Mouse (Mus musculus): ENCODE measurements around the gene Grin2a. TPM values are rescaled to one million over a fixed set of nuclear protein-coding genes. Genes with fewer than 3 reads are reported as not detected.

Grin2a gene
- polyA plus RNA-seq, 1 experiment: not detected

DNA sequence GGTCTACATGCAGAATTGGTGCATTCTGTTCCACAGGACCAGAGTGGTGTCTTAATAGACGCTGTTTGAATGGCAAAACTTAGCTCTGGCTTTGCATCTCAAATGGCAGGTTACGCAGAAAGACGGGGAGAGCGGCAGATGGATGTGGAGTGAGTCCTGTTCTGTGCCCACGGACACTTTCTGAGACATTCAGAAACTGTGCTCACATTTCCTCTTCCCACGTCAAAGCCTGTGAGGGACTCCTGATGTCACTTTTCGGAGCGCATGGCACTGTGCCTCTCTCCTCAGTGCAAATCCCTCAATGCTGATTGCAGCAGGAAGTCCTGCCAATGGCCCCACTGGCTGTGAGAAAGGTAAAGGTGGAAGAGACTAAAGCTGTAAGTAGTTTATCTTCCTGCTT, 194.0 kb downstream of the Grin2a start:
- Histone ChIP-seq H3K4me3 (ENCODE audit: insufficient read depth, low read depth, low read length) (no peak overlapping the region), H3K4me1 (ENCODE audit: control insufficient read depth, insufficient read depth, low read length) (peaks cover 4% of the 10 kb centered on the region), H3K27ac (ENCODE audit: insufficient read depth, low read depth, low read length) (no peak overlapping the region)
- no peak for TF ChIP-seq POLR2A (IDR thresholded peaks at IDR 0.05; ENCODE audit: insufficient read depth, low read depth, low read length)
- TF ChIP-seq CTCF (IDR thresholded peaks at IDR 0.05; ENCODE audit: insufficient read depth, low read depth, low read length): no peak
- WGBS: 89% methylated on average over 8 of the region's 8 CpGs

GRCm38 (mm10) chr16:9800221-9800620, 195.1 kb downstream of the Grin2a start:
- Histone ChIP-seq H3K4me1 (ENCODE audit: control insufficient read depth, insufficient read depth, low read length) (peaks cover 4% of the 10 kb centered on the region), H3K4me3 (ENCODE audit: insufficient read depth, low read depth, low read length) (no peak overlapping the region), H3K27ac (ENCODE audit: insufficient read depth, low read depth, low read length) (no peak overlapping the region)
- WGBS: 74% methylated on average over 1 of the region's 1 CpGs
- TF ChIP-seq CTCF (IDR thresholded peaks at IDR 0.05; ENCODE audit: insufficient read depth, low read depth, low read length) (no peak), POLR2A (IDR thresholded peaks at IDR 0.05; ENCODE audit: insufficient read depth, low read depth, low read length) (no peak)

DNA sequence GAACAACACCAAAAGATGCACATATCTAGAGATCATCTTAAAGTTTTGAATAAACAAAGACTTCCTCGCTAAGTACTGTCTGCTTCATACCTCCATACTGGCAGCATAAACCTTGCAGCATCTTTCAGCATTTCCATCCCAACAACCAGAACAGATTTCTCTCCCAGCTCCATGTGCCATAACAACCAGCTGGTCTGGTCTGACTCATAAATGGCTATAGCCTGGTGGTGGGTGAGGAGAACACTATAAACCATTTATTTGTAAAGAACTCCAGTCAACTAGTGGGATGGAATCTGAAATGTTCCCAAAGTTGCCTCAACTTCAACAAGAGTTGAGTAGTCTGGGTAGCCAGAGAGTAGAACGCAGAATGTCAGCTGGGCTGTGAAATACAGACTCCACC, 202.4 kb downstream of the Grin2a start:
- 64% methylated on average over 2 of the region's 2 CpGs for WGBS
- peaks cover 4% of the 10 kb centered on the region for H3K4me1 ChIP-seq (ENCODE audit: control insufficient read depth, insufficient read depth, low read length)
- TF ChIP-seq CTCF (IDR thresholded peaks at IDR 0.05; ENCODE audit: insufficient read depth, low read depth, low read length) (no peak), POLR2A (IDR thresholded peaks at IDR 0.05; ENCODE audit: insufficient read depth, low read depth, low read length) (no peak)
- H3K27ac ChIP-seq (ENCODE audit: insufficient read depth, low read depth, low read length): no peak overlapping the region
- H3K4me3 ChIP-seq (ENCODE audit: insufficient read depth, low read depth, low read length): no peak overlapping the region

GRCm38 (mm10) chr16:9786261-9786660, 209.1 kb downstream of the Grin2a start:
- H3K4me1 ChIP-seq (ENCODE audit: control insufficient read depth, insufficient read depth, low read length): peaks cover 2% of the 10 kb centered on the region; the same call in 1 of the 2 replicates
- WGBS: 39% methylated on average over 1 of the region's 1 CpGs
- TF ChIP-seq CTCF (IDR thresholded peaks at IDR 0.05; ENCODE audit: insufficient read depth, low read depth, low read length): no peak
- no peak for TF ChIP-seq POLR2A (IDR thresholded peaks at IDR 0.05; ENCODE audit: insufficient read depth, low read depth, low read length)
- no peak overlapping the region for H3K27ac ChIP-seq (ENCODE audit: insufficient read depth, low read depth, low read length)
- H3K4me3 ChIP-seq (ENCODE audit: insufficient read depth, low read depth, low read length): no peak overlapping the region

DNA sequence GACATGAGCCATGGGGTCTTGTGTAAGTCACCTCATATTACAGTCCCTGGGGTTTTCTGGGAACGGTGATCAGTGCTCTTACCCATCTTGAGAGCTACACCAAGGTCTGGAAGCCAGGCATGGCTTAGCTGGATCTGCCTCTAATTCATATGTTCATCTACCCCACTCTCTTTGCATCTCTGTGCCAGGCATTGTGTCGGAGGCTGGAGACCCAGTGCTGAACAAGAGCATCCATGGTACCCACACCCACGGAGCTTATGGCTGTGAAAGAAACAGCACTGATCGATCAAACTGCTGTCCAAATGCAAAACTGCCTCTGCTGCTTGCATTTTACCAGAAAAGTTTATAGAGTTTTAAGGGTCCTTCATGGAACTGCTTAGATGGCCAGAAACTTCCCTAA, 209.5 kb downstream of the Grin2a start:
- WGBS: 92% methylated on average over 4 of the region's 4 CpGs
- H3K4me1 ChIP-seq (ENCODE audit: control insufficient read depth, insufficient read depth, low read length): peaks cover 2% of the 10 kb centered on the region; the same call in 1 of the 2 replicates
- TF ChIP-seq CTCF (IDR thresholded peaks at IDR 0.05; ENCODE audit: insufficient read depth, low read depth, low read length) (no peak), POLR2A (IDR thresholded peaks at IDR 0.05; ENCODE audit: insufficient read depth, low read depth, low read length) (no peak)
- no peak overlapping the region for H3K4me3 ChIP-seq (ENCODE audit: insufficient read depth, low read depth, low read length)
- no peak overlapping the region for H3K27ac ChIP-seq (ENCODE audit: insufficient read depth, low read depth, low read length)

- Histone ChIP-seq H3K4me3 (ENCODE audit: insufficient read depth, low read depth, low read length) (no peak overlapping the region), H3K4me1 (ENCODE audit: control insufficient read depth, insufficient read depth, low read length) (peaks cover 6% of the 10 kb centered on the region; the same call in 1 of the 2 replicates), H3K27ac (ENCODE audit: insufficient read depth, low read depth, low read length) (no peak overlapping the region)
- WGBS: 77% methylated on average over 1 of the region's 1 CpGs
- no peak for TF ChIP-seq POLR2A (IDR thresholded peaks at IDR 0.05; ENCODE audit: insufficient read depth, low read depth, low read length)
- TF ChIP-seq CTCF (IDR thresholded peaks at IDR 0.05; ENCODE audit: insufficient read depth, low read depth, low read length): no peak
Measured at GRCm38 (mm10) chr16:9768981-9769380, 226.4 kb downstream of the Grin2a start.

GRCm38 (mm10) chr16:9768356-9768755, 227.0 kb downstream of the Grin2a start:
- no peak overlapping the region for H3K4me3 ChIP-seq (ENCODE audit: insufficient read depth, low read depth, low read length)
- peaks cover 6% of the 10 kb centered on the region; the same call in 1 of the 2 replicates for H3K4me1 ChIP-seq (ENCODE audit: control insufficient read depth, insufficient read depth, low read length)
- no peak overlapping the region for H3K27ac ChIP-seq (ENCODE audit: insufficient read depth, low read depth, low read length)
- WGBS: 52% methylated on average over 5 of the region's 5 CpGs
- TF ChIP-seq POLR2A (IDR thresholded peaks at IDR 0.05; ENCODE audit: insufficient read depth, low read depth, low read length): no peak

GRCm38 (mm10) chr16:9767946-9768345, 227.4 kb downstream of the Grin2a start:
- 60% methylated on average over 3 of the region's 3 CpGs for WGBS
- Histone ChIP-seq H3K4me3 (ENCODE audit: insufficient read depth, low read depth, low read length) (no peak overlapping the region), H3K27ac (ENCODE audit: insufficient read depth, low read depth, low read length) (no peak overlapping the region), H3K4me1 (ENCODE audit: control insufficient read depth, insufficient read depth, low read length) (peaks cover 6% of the 10 kb centered on the region; the same call in 1 of the 2 replicates)
- no peak for TF ChIP-seq POLR2A (IDR thresholded peaks at IDR 0.05; ENCODE audit: insufficient read depth, low read depth, low read length)

- Histone ChIP-seq H3K4me1 (ENCODE audit: control insufficient read depth, insufficient read depth, low read length) (peaks cover 3% of the 10 kb centered on the region; the same call in 1 of the 2 replicates), H3K27ac (ENCODE audit: insufficient read depth, low read depth, low read length) (no peak overlapping the region), H3K4me3 (ENCODE audit: insufficient read depth, low read depth, low read length) (no peak overlapping the region)
- 93% methylated on average over 2 of the region's 2 CpGs for WGBS
- no peak for TF ChIP-seq CTCF (IDR thresholded peaks at IDR 0.05; ENCODE audit: insufficient read depth, low read depth, low read length)
- no peak for TF ChIP-seq POLR2A (IDR thresholded peaks at IDR 0.05; ENCODE audit: insufficient read depth, low read depth, low read length)
Measured at GRCm38 (mm10) chr16:9764086-9764485, 231.3 kb downstream of the Grin2a start.

GRCm38 (mm10) chr16:9760347-9760746, 235.0 kb downstream of the Grin2a start:
- TF ChIP-seq CTCF (IDR thresholded peaks at IDR 0.05; ENCODE audit: insufficient read depth, low read depth, low read length): no peak
- no peak overlapping the region for H3K27ac ChIP-seq (ENCODE audit: insufficient read depth, low read depth, low read length)
- H3K4me3 ChIP-seq (ENCODE audit: insufficient read depth, low read depth, low read length): no peak overlapping the region
- peaks cover 11% of the 10 kb centered on the region for H3K4me1 ChIP-seq (ENCODE audit: control insufficient read depth, insufficient read depth, low read length)
- WGBS: 54% methylated on average over 2 of the region's 2 CpGs

Measured in olfactory bulb, adult 2 months (tissue).